Mouse (Mus musculus): Measurements from ENCODE around the gene Slc35f3. TPM values are rescaled to one million over a fixed set of nuclear protein-coding genes. Genes with fewer than 3 reads are reported as not detected.
"Not testable (repeated sequence)": the region's sequence is repeated elsewhere in the genome, so short reads cannot be mapped to it uniquely, and the experiment has no call there.

The Slc35f3 gene
- polyA plus RNA-seq, 1 experiment: not detected

DNA sequence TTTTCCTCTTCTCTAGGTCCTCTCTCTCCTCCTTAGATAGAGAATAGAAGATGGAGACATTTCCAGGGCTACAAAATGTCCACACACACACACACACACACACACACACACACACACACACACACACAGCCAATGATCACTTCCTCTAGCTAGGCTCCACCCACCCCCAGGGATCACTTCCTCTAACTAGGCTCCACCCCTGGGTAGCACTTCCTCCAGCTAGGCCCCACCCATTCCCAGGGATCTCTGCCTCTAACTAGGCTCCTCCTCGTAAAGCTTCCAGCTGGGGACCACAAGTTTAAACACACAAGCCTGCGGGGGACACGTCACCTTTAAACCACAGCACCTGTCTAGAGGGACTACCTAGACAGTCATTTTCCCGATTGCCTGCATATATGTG lies 89.2 kb downstream of the Slc35f3 start:
- Histone ChIP-seq H3K27me3 (ENCODE audit: control insufficient read depth, insufficient read depth, insufficient read length) (peaks cover 26% of the 10 kb centered on the region), H3ac (ENCODE audit: control insufficient read depth, insufficient read length, low read depth) (no peak overlapping the region), H3K79me3 (ENCODE audit: low read depth) (no peaks in the 10 kb centered on the region), H3K4me3 (ENCODE audit: insufficient read depth, poor library complexity, severe bottlenecking) (no peak overlapping the region), H3K36me3 (ENCODE audit: control insufficient read depth, insufficient read depth) (no peaks in the 10 kb centered on the region), H3K79me2 (ENCODE audit: control insufficient read depth, insufficient read depth) (no peaks in the 10 kb centered on the region)
- TF ChIP-seq MYOG (IDR thresholded peaks at IDR 0.05; ENCODE audit: control insufficient read depth, extremely low read depth, insufficient read length): no peak

DNA sequence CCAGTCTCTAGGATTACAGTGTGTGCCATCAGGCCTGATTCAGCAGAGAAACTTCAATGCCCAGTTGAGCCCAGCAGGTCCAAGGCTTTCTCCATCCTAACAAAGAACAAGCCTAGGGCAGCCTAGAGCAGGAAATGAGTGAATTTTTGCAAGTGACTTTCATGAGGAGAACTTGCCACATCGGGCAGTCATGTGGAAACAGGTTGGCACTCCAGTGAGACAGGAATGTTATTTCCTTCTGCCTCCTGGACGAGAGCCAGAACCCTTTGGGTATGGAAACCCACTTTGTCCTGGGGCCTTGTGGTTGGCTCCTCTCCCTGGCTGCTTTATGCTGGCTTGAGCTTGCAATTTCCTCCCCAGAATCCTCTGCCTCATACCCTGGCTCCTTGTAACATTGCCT lies 93.2 kb downstream of the Slc35f3 start:
- Histone ChIP-seq H3K4me3 (ENCODE audit: insufficient read depth, poor library complexity, severe bottlenecking) (no peak overlapping the region), H3K27me3 (ENCODE audit: control insufficient read depth, insufficient read depth, insufficient read length) (peaks cover 34% of the 10 kb centered on the region), H3K79me3 (ENCODE audit: low read depth) (no peaks in the 10 kb centered on the region), H3K79me2 (ENCODE audit: control insufficient read depth, insufficient read depth) (no peaks in the 10 kb centered on the region), H3K36me3 (ENCODE audit: control insufficient read depth, insufficient read depth) (no peaks in the 10 kb centered on the region), H3ac (ENCODE audit: control insufficient read depth, insufficient read length, low read depth) (no peak overlapping the region)
- no peak for TF ChIP-seq USF1 (IDR thresholded peaks at IDR 0.05; ENCODE audit: low read depth)
- TF ChIP-seq FOSL1 (IDR thresholded peaks at IDR 0.05; ENCODE audit: insufficient read depth, low read length, poor library complexity, severe bottlenecking): no peak
- no peak for TF ChIP-seq MYOD1 (IDR thresholded peaks at IDR 0.05; ENCODE audit: control insufficient read depth, insufficient read length, low read depth)
- TF ChIP-seq MYOG (IDR thresholded peaks at IDR 0.05; ENCODE audit: control insufficient read depth, extremely low read depth, insufficient read length): no peak
- no peak for TF ChIP-seq CTCF (IDR thresholded peaks at IDR 0.05; ENCODE audit: control insufficient read depth, insufficient read depth, insufficient read length)
- no peak for TF ChIP-seq CEBPB (IDR thresholded peaks at IDR 0.05; ENCODE audit: low read depth)
- no peak for TF ChIP-seq MAX (IDR thresholded peaks at IDR 0.05)

DNA sequence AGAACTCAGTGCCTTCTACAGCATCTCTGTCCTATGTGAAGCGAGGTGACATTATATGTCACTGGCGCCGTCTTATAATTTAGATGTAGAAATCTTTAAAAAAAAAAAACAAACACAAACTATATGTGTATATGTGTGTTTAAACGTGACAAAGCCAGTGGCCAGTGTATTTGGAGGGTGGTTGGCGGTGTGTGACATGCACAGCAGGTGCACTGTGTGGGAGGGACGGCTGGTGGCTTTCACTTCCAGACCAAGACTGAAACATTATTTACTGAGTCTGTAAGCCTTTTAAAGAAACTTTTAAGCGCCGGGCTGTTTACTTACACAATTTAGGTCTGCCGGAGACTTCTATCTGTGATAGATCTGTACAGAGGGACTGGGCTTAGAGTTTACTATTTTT lies 97.0 kb downstream of the Slc35f3 start:
- Histone ChIP-seq H3K79me3 (ENCODE audit: low read depth) (no peaks in the 10 kb centered on the region), H3K27me3 (ENCODE audit: control insufficient read depth, insufficient read depth, insufficient read length) (peaks cover 27% of the 10 kb centered on the region), H3K79me2 (ENCODE audit: control insufficient read depth, insufficient read depth) (no peaks in the 10 kb centered on the region), H3K36me3 (ENCODE audit: control insufficient read depth, insufficient read depth) (no peaks in the 10 kb centered on the region), H3K4me3 (ENCODE audit: insufficient read depth, poor library complexity, severe bottlenecking) (no peak overlapping the region), H3ac (ENCODE audit: control insufficient read depth, insufficient read length, low read depth) (no peak overlapping the region)
- TF ChIP-seq FOSL1 (IDR thresholded peaks at IDR 0.05; ENCODE audit: insufficient read depth, low read length, poor library complexity, severe bottlenecking) (no peak), MYOG (IDR thresholded peaks at IDR 0.05; ENCODE audit: control insufficient read depth, extremely low read depth, insufficient read length) (no peak), MAX (IDR thresholded peaks at IDR 0.05) (no peak), CEBPB (IDR thresholded peaks at IDR 0.05; ENCODE audit: low read depth) (no peak), CTCF (IDR thresholded peaks at IDR 0.05; ENCODE audit: control insufficient read depth, insufficient read depth, insufficient read length) (no peak), MYOD1 (IDR thresholded peaks at IDR 0.05; ENCODE audit: control insufficient read depth, insufficient read length, low read depth) (no peak), USF1 (IDR thresholded peaks at IDR 0.05; ENCODE audit: low read depth) (no peak)

DNA sequence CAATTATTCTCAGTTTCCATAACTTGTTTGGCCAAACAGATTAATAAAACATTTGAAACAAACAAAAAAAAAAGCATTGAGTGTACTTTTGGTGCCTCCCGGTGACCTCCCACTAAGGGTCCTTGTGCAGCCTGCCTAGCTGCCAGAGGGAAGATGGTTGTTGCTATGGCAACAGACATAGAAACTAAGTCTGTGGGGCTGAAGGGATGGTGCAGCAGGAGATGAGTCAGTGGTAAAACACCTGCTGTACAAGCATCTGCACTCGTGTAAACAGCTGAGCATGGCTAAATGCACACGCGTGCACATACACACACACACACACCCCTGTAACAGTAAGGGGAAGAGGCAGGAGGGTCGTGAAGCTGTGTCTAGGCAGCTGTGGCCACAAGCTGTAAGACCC lies 97.6 kb downstream of the Slc35f3 start:
- H3K79me3 ChIP-seq (ENCODE audit: low read depth): no peaks in the 10 kb centered on the region
- no peak for TF ChIP-seq MYOG (IDR thresholded peaks at IDR 0.05; ENCODE audit: control insufficient read depth, extremely low read depth, insufficient read length)
- no peak for TF ChIP-seq MAX (IDR thresholded peaks at IDR 0.05)
- TF ChIP-seq FOSL1 (IDR thresholded peaks at IDR 0.05; ENCODE audit: insufficient read depth, low read length, poor library complexity, severe bottlenecking): no peak
- TF ChIP-seq CEBPB (IDR thresholded peaks at IDR 0.05; ENCODE audit: low read depth): no peak
- TF ChIP-seq USF1 (IDR thresholded peaks at IDR 0.05; ENCODE audit: low read depth): no peak
- TF ChIP-seq CTCF (IDR thresholded peaks at IDR 0.05; ENCODE audit: control insufficient read depth, insufficient read depth, insufficient read length): no peak
- no peak for TF ChIP-seq MYOD1 (IDR thresholded peaks at IDR 0.05; ENCODE audit: control insufficient read depth, insufficient read length, low read depth)
- peaks cover 25% of the 10 kb centered on the region for H3K27me3 ChIP-seq (ENCODE audit: control insufficient read depth, insufficient read depth, insufficient read length)
- no peaks in the 10 kb centered on the region for H3K36me3 ChIP-seq (ENCODE audit: control insufficient read depth, insufficient read depth)
- H3K4me3 ChIP-seq (ENCODE audit: insufficient read depth, poor library complexity, severe bottlenecking): no peak overlapping the region
- H3K79me2 ChIP-seq (ENCODE audit: control insufficient read depth, insufficient read depth): no peaks in the 10 kb centered on the region
- H3ac ChIP-seq (ENCODE audit: control insufficient read depth, insufficient read length, low read depth): no peak overlapping the region

DNA sequence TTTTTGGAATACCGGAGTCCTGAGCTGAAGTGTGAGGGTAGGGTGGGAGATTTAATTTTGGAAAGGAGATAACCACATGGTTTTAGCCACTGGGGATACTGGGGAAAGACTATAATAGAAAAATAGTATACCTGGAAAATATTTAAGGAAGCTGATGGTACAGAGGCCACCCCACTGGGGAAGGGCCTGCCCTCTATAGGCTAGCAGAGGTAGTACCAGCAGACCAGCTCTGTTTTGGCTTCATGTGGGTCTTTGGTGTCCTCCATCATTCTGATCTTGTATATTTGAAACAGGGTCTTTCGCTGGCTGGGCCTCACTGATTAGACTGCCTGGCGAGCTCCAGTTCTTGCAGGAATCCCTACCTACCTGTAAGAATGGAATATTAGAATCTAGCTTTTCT lies 100.0 kb downstream of the Slc35f3 start:
- Histone ChIP-seq H3K27me3 (ENCODE audit: control insufficient read depth, insufficient read depth, insufficient read length) (peaks cover 22% of the 10 kb centered on the region), H3K36me3 (ENCODE audit: control insufficient read depth, insufficient read depth) (no peaks in the 10 kb centered on the region), H3ac (ENCODE audit: control insufficient read depth, insufficient read length, low read depth) (no peak overlapping the region), H3K4me3 (ENCODE audit: insufficient read depth, poor library complexity, severe bottlenecking) (no peak overlapping the region), H3K79me3 (ENCODE audit: low read depth) (no peaks in the 10 kb centered on the region), H3K79me2 (ENCODE audit: control insufficient read depth, insufficient read depth) (no peaks in the 10 kb centered on the region)
- TF ChIP-seq FOSL1 (IDR thresholded peaks at IDR 0.05; ENCODE audit: insufficient read depth, low read length, poor library complexity, severe bottlenecking) (no peak), CEBPB (IDR thresholded peaks at IDR 0.05; ENCODE audit: low read depth) (no peak), CTCF (IDR thresholded peaks at IDR 0.05; ENCODE audit: control insufficient read depth, insufficient read depth, insufficient read length) (no peak), MYOG (IDR thresholded peaks at IDR 0.05; ENCODE audit: control insufficient read depth, extremely low read depth, insufficient read length) (no peak), MAX (IDR thresholded peaks at IDR 0.05) (no peak), USF1 (IDR thresholded peaks at IDR 0.05; ENCODE audit: low read depth) (no peak), MYOD1 (IDR thresholded peaks at IDR 0.05; ENCODE audit: control insufficient read depth, insufficient read length, low read depth) (no peak)

DNA sequence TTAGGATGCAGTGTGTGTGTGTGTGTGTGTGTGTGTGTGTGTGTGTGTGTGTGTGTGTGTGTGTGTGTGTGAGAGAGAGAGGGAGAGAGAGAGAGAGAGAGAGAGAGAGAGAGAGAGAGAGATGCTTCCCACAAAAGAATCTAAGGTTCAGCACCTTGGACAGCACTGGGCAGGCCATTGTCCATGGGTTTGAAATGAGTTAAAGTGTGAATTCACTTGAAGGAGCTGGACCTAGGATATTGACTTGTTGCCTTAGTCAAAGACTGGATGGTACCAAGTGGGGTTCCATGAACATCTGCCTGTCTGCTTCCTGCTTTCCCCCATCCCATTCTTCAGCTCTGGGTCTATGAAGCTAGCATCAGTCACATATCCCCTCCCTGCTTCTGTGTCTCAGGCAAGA lies 106.2 kb downstream of the Slc35f3 start:
- H3K4me3 ChIP-seq (ENCODE audit: insufficient read depth, poor library complexity, severe bottlenecking); H3K79me2 ChIP-seq (ENCODE audit: control insufficient read depth, insufficient read depth); H3K27me3 ChIP-seq (ENCODE audit: control insufficient read depth, insufficient read depth, insufficient read length); H3K36me3 ChIP-seq (ENCODE audit: control insufficient read depth, insufficient read depth); H3K79me3 ChIP-seq (ENCODE audit: low read depth); H3ac ChIP-seq (ENCODE audit: control insufficient read depth, insufficient read length, low read depth): not testable (repeated sequence)
- TF ChIP-seq MAX (IDR thresholded peaks at IDR 0.05): peak; percentile 34

All from C2C12 (cell line).